Mouse (Mus musculus) bone marrow, adult 2 months (tissue): Measurements from ENCODE around the gene Rangap1.

Source experiments
- CTCF ChIP-seq: fragments of 200-500 bp; IDR thresholded peaks from 2 replicates; pipeline ENCODE4 v1.5.1; 2011; ENCODE audit warnings: low read length, control low read depth; ENCODE audit not compliant: control insufficient read depth, insufficient read depth
- POLR2A ChIP-seq: fragments of 200-500 bp; IDR thresholded peaks from 2 replicates; pipeline ENCODE4 v1.6.1; 2011; ENCODE audit warnings: low read depth, mild to moderate bottlenecking, control low read depth, low read length, borderline replicate concordance; ENCODE audit not compliant: control insufficient read depth

DNA sequence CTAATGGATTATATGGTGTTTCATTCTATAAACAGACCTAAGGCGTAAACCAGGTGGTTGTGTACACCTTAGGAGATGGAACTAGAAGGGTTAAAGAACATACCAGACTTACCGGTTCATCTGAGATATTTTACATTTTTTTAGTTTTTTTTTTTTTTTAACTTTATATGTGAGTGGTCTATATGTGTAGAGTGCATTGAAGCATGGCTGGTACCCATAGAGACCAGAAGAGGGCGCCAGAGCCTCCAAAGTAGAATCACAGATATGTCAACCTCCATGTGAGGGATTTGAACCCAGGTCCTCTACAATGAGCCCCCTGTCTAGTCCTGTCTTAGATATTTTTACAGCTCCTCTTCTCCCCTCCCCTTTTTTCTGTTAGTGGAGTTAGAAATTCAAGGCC, 47.5 kb downstream of the Rangap1 start:
- TF ChIP-seq POLR2A (no peak), CTCF (peak; percentile 41; the same call in 1 of the 2 replicates)
